In the genomic region with DNA sequence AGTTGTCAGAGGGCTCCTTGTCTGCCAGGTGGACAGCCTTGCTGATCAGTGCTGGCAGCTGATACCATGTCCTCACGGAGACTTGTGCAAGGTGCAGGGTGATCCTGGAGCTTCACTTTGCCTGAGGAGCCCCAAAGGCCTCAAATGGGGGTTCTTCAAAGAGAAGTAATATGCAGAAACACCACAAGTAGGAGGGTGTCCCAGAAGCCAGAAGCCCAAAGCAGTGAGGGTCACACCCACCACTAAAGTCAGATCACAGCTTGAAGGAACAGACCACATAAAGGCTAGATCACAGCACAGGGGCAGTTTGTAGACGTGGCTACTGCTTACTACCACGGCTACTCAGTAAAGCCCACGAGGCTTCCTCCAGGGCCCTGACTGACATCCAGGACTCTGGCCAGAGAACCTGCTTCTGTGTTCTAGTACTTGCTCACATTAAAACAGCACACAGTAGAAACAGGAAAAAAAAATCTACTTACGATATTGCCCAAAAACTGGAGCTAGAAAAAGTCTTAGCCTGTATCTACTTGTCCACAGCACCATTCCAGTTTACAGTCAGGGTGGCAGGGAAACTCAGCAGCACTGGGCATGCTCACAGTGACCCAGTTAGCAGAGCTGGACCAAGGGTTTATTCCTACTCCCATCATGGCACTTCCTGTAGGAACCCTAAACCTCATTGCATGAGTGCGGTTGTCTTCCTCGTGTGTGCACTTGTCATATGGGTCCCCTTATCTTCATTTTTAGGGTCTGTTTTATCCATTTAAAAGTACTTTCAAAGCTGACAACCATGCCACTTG, we compare ENCODE assay signal across 8 mouse cellular contexts. TPM values are rescaled to one million over a fixed set of nuclear protein-coding genes. Genes with fewer than 3 reads are reported as not detected.
DNase-seq lines count a peak whose midpoint lies in the region; ATAC-seq and TF ChIP-seq lines count a peak whose summit lies in the region.

No protein-coding gene starts in this region.

- peak overlapping the region; percentile 27; the same call in 1 of the 2 replicates for H3K4me2 ChIP-seq in hindbrain, embryonic 13.5 days
- H3K4me2 ChIP-seq in midbrain, embryonic 16.5 days (ENCODE audit: low read length), result no peak overlapping the region

- peak overlapping the region; percentile 89 for H3K27ac ChIP-seq in cerebellum, adult 2 months (ENCODE audit: insufficient read depth, low read length)
- peak overlapping the region; percentile 77 for H3K27ac ChIP-seq in hindbrain, embryonic 13.5 days
- H3K27ac ChIP-seq in midbrain, embryonic 16.5 days (ENCODE audit: low read length), result peak overlapping the region; percentile 74; the same call in 1 of the 2 replicates

- H3K4me1 ChIP-seq in cerebellum, adult 2 months (ENCODE audit: control insufficient read depth, insufficient read depth, low read length), result peaks cover 33% of the 10 kb centered on the region
- H3K4me1 ChIP-seq in megakaryocyte, embryonic 14.5 days, result peaks cover 60% of the 10 kb centered on the region
- peaks cover 53% of the 10 kb centered on the region for H3K4me1 ChIP-seq in hindbrain, embryonic 13.5 days (replicated peaks)
- H3K4me1 ChIP-seq in midbrain, embryonic 16.5 days (ENCODE audit: control insufficient read depth, insufficient read depth, low read length), result peaks cover 26% of the 10 kb centered on the region

- no peak for TF ChIP-seq POLR2A in cerebellum, adult 2 months (IDR thresholded peaks at IDR 0.05; ENCODE audit: borderline replicate concordance, insufficient read depth, low read length)

- 40% methylated on average over 7 of the region's 7 CpGs for WGBS in cerebellum, adult 2 months
- 62% methylated on average over 7 of the region's 7 CpGs for WGBS in hindbrain, embryonic 13.5 days
- 59% methylated on average over 7 of the region's 7 CpGs for WGBS in midbrain, embryonic 16.5 days

- no peak for ATAC-seq in cerebellum, adult (ENCODE audit: insufficient number of reproducible peaks, low FRiP score, low TSS enrichment)
- no peak for ATAC-seq in megakaryocyte, adult 5-6 weeks (ENCODE audit: poor library complexity, severe bottlenecking)
- ATAC-seq in hindbrain, embryonic 13.5 days (ENCODE audit: low FRiP score), result no peak
- no peak for ATAC-seq in midbrain, embryonic 16.5 days

- H3K27me3 ChIP-seq in cerebellum, adult 2 months (ENCODE audit: control insufficient read depth, insufficient read depth, low read length), result no peaks in the 10 kb centered on the region
- H3K27me3 ChIP-seq in megakaryocyte, embryonic 14.5 days (replicated peaks), result no peaks in the 10 kb centered on the region
- no peaks in the 10 kb centered on the region for H3K27me3 ChIP-seq in hindbrain, embryonic 13.5 days
- no peaks in the 10 kb centered on the region for H3K27me3 ChIP-seq in midbrain, embryonic 16.5 days (ENCODE audit: control insufficient read depth, insufficient read depth, low read depth, low read length)

- DNase-seq in cerebellum, adult 2 months, result peak; percentile 37
- no peak for DNase-seq in urinary bladder, postnatal 25 days (ENCODE audit: low spot score)
- no peak for DNase-seq in ovary, postnatal 14 days (ENCODE audit: low spot score)

- H3K36me3 ChIP-seq in megakaryocyte, embryonic 14.5 days (replicated peaks; ENCODE audit: low read length), result no peaks in the 10 kb centered on the region
- no peaks in the 10 kb centered on the region for H3K36me3 ChIP-seq in hindbrain, embryonic 13.5 days
- H3K36me3 ChIP-seq in midbrain, embryonic 16.5 days (ENCODE audit: control insufficient read depth, insufficient read depth, low read length), result no peaks in the 10 kb centered on the region

- no peaks in the 10 kb centered on the region for H3K9me3 ChIP-seq in megakaryocyte, embryonic 14.5 days
- H3K9me3 ChIP-seq in hindbrain, embryonic 13.5 days, result no peaks in the 10 kb centered on the region
- H3K9me3 ChIP-seq in midbrain, embryonic 16.5 days (replicated peaks; ENCODE audit: control insufficient read depth, low read length, poor library complexity, severe bottlenecking), result no peaks in the 10 kb centered on the region

- no peak for TF ChIP-seq CTCF in cerebellum, adult 2 months (IDR thresholded peaks at IDR 0.05; ENCODE audit: borderline replicate concordance, insufficient read depth, low read depth, low read length)

- no peak overlapping the region for H3K4me3 ChIP-seq in cerebellum, adult 2 months (replicated peaks; ENCODE audit: insufficient read depth, low read depth, low read length)
- peak overlapping the region; percentile 79 for H3K4me3 ChIP-seq in megakaryocyte, embryonic 14.5 days (replicated peaks)
- H3K4me3 ChIP-seq in hindbrain, embryonic 13.5 days, result no peak overlapping the region
- no peak overlapping the region for H3K4me3 ChIP-seq in midbrain, embryonic 16.5 days (ENCODE audit: low read depth, low read length)

- 0 out of 2 replicates have a peak overlapping the region, but pooled peaks have one; percentile 5 for H3K9ac ChIP-seq in hindbrain, embryonic 13.5 days
- H3K9ac ChIP-seq in midbrain, embryonic 16.5 days (ENCODE audit: low read depth, low read length), result no peak overlapping the region

RNA-seq across cellular contexts. Expression of gene Wdfy2, which starts 41.4 kb away (rescaled TPM):
- polyA plus RNA-seq in cerebellum, adult 2 months (2012; rRNA removed), result 15.1 and 15.8 TPM in 2 replicates
- 0.49 and 0.56 TPM in 2 replicates for polyA plus RNA-seq in megakaryocyte, embryonic 14.5 days (2012; ENCODE audit: insufficient read depth, low replicate concordance)
- 35.4 and 35.8 TPM in 2 replicates for total RNA-seq in megakaryocyte, adult 5-6 weeks (2015)
- 45.7 and 51.7 TPM in 2 replicates for total RNA-seq in megakaryocyte, adult 5-6 weeks (2017)
- 7.7 and 8.2 TPM in 2 replicates for polyA plus RNA-seq in hindbrain, embryonic 13.5 days (2015; fragmentation: Nextera tagmentation; extraction: Ambion mirVana)
- 8.4 and 8.8 TPM in 2 replicates for polyA plus RNA-seq in midbrain, embryonic 16.5 days (2015; fragmentation: Nextera tagmentation; extraction: Ambion mirVana)

Comparison
In these comparisons a context has a peak if more than half of its experiments do, and no peak if none do; other contexts are left out.
1. DNase-seq: peak in cerebellum, adult 2 months (2 of 2); none in urinary bladder, postnatal 25 days (single experiment) and ovary, postnatal 14 days (single experiment).
2. Peak in every context shown above with its lines, with median percentiles within 50 percentile points of each other: H3K27ac ChIP-seq.